Mouse (Mus musculus) forebrain, postnatal 0 days (tissue): Measurements from ENCODE around the gene Lcat. TPM values are rescaled to one million over a fixed set of nuclear protein-coding genes. Genes with fewer than 3 reads are reported as not detected.
"Not testable (repeated sequence)": the region's sequence is repeated elsewhere in the genome, so short reads cannot be mapped to it uniquely, and the experiment has no call there.

Source experiments
- ATAC-seq: fragments of 200-750 bp; cut with Nextera tagmentation; 2 replicates; pipeline ENCODE4 v1.8.0; 2017; ENCODE audit warnings: mild to moderate bottlenecking, moderate library complexity
- DNase-seq: peaks from one replicate; pipeline ENCODE4 v3.0.0-alpha.2; 2015
- H3K27ac ChIP-seq: fragments of 300-500 bp; sonication (generic); 2 replicates; pipeline ENCODE4 v1.5.1; 2014; ENCODE audit warnings: low read depth, mild to moderate bottlenecking, antibody characterized with exemption, low read length, moderate library complexity, mixed read lengths
- H3K27me3 ChIP-seq: fragments of 300-500 bp; sonication (generic); 2 replicates; pipeline ENCODE4 v1.6.1; 2014; ENCODE audit warnings: mild to moderate bottlenecking, low read length, mixed read lengths; ENCODE audit not compliant: insufficient read depth
- H3K36me3 ChIP-seq: fragments of 300-500 bp; sonication (generic); 2 replicates; pipeline ENCODE4 v1.6.1; 2014; ENCODE audit warnings: mild to moderate bottlenecking, moderate library complexity; ENCODE audit not compliant: insufficient read depth
- H3K4me1 ChIP-seq: fragments of 300-500 bp; sonication (generic); 2 replicates; pipeline ENCODE4 v1.6.1; 2014; ENCODE audit warnings: antibody characterized with exemption; ENCODE audit not compliant: insufficient read depth
- H3K4me2 ChIP-seq: fragments of 300-500 bp; sonication (generic); 2 replicates; pipeline ENCODE4 v1.6.1; 2014; ENCODE audit warnings: low read depth, mild to moderate bottlenecking, moderate library complexity
- H3K4me3 ChIP-seq: fragments of 300-500 bp; sonication (generic); 2 replicates; pipeline ENCODE4 v1.5.1; 2014; ENCODE audit warnings: low read depth, low read length, mixed read lengths
- H3K9ac ChIP-seq: fragments of 300-500 bp; sonication (generic); 2 replicates; pipeline ENCODE4 v1.6.1; 2014; ENCODE audit warnings: mild to moderate bottlenecking
- H3K9me3 ChIP-seq: fragments of 300-500 bp; sonication (generic); 2 replicates; pipeline ENCODE4 v1.6.1; 2016; ENCODE audit warnings: low read length
- CTCF ChIP-seq: sonication (generic); IDR thresholded peaks from 2 replicates; pipeline ENCODE4 v1.5.1; 2016; ENCODE audit warnings: antibody characterized with exemption, control low read depth, low read depth
- WGBS: fragments of 180-500 bp; shearing (Covaris S2); extraction: QIAGEN DNeasy Blood & Tissue Kit; methylation state at CpG from one replicate; pipeline ENCODE4 v1.1.7; 2014; 5-methylcytosine and 5-hydroxymethylcytosine counted together
- polyA plus RNA-seq: library from polyadenylated mRNA; unstranded; fragments of >200 nt; fragmentation: Nextera tagmentation; extraction: Ambion mirVana; gene quantifications from 2 replicates; pipeline ENCODE4 v1.2.1, GENCODE M21; 2015
- total RNA-seq: library from RNA; depleted of rRNA; stranded (reverse); fragments of >200 nt; gene quantifications from 2 replicates; pipeline ENCODE4 v1.2.3, GENCODE M21; 2014; rRNA removed

The Lcat gene
- total RNA-seq (6.0 and 7.9 TPM in 2 replicates), polyA plus RNA-seq (3.8 and 5.9 TPM in 2 replicates)

DNA sequence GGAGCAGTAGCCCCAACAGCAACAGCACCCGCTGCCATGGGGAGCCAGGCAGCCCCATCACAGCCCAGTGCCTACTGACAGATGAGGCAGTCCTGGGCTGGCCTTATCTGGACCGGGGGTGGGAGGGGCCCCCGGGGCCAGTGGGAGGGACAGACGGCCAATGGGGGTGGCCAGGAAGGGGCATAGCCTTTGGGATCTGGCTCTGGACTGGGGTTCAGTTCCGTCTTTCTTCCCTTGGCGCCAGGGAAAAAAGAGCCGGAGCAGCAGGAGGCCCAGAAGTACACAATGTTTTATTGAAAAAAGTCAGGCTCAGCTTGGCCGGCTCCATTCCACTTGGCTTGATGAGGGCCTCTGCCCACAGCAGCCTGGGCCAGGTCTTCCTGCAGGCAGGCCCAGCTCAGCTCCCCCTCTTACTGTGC is at the start of gene Lcat:
TSS of gene Lcat (minus strand) at position 62 of the 419 bp plus-strand sequence.
- H3K4me3 ChIP-seq, result no peak within 1 kb of the TSS
- WGBS, result 55% methylated on average over 8 of the region's 8 CpGs
- H3K9me3 ChIP-seq, result no peaks in the 10 kb centered on the region
- 0 out of 2 replicates have a peak, but pooled peaks cover under 1% of the 10 kb centered on the region for H3K4me1 ChIP-seq
- ATAC-seq, result peak; percentile 87
- peak; percentile 41 for DNase-seq
- peak within 1 kb of the TSS; percentile 35; the same call in 1 of the 2 replicates for H3K27ac ChIP-seq
- H3K4me2 ChIP-seq, result no peak within 1 kb of the TSS
- TF ChIP-seq CTCF, result no peak
- no peak within 1 kb of the TSS for H3K9ac ChIP-seq
- H3K36me3 ChIP-seq, result 0 out of 2 replicates have a peak, but pooled peaks cover 5% of the 10 kb centered on the region
- no peaks in the 10 kb centered on the region for H3K27me3 ChIP-seq

DNA sequence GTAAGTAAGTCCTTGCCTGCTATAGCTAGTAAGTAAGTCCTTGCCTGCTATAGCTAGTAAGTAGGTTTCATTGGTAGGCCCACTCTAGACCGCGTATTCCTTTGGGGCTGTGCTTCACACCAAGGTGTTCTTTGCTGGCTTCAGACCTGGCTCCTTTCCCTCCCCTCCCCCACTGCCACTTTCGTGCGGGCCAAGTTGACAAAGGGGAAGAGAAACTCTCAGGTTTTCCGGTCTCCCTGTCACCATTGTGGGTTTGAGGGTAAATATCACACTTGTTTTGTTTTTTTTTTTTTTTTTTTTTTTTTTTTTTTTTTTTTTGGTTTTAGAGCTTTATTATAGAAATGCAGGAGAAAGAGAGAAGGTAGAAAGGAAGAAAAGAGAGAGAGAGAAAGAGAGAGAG is 49.3 kb upstream of the Lcat start:
- TF ChIP-seq CTCF, result no peak
- no peak for ATAC-seq
- H3K4me3 ChIP-seq, result no peak overlapping the region
- no peaks in the 10 kb centered on the region for H3K36me3 ChIP-seq
- DNase-seq, result no peak
- H3K4me1 ChIP-seq, result no peaks in the 10 kb centered on the region
- no peak overlapping the region for H3K9ac ChIP-seq
- no peaks in the 10 kb centered on the region for H3K9me3 ChIP-seq
- WGBS, result 64% methylated on average over 5 of the region's 5 CpGs
- H3K4me2 ChIP-seq, result no peak overlapping the region
- H3K27ac ChIP-seq, result no peak overlapping the region
- H3K27me3 ChIP-seq, result no peaks in the 10 kb centered on the region

DNA sequence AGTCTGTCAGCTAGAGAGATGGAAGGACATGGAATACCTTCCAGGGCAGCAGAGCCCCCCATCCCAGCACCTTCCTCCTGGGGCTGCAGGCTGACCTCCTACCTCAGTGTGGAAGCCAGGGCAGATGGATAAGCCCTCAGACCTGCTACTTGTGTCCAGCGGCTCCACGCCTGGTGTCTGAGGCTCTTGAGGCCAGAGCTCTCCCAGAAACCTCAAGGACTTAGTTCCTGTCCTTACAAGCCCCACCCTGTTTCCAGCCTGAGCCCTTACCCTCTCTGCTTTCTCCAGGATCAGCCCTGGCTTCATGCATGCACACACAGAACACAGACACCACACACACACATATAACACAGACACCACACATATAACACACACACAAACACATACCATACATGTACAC is 48.4 kb upstream of the Lcat start:
- DNase-seq (no peak), ATAC-seq (no peak)
- no peak overlapping the region for H3K27ac ChIP-seq
- TF ChIP-seq CTCF, result no peak
- H3K4me1 ChIP-seq, result no peaks in the 10 kb centered on the region
- H3K9ac ChIP-seq, result no peak overlapping the region
- 92% methylated on average over 2 of the region's 2 CpGs for WGBS
- H3K4me3 ChIP-seq, result no peak overlapping the region
- no peaks in the 10 kb centered on the region for H3K36me3 ChIP-seq
- no peaks in the 10 kb centered on the region for H3K27me3 ChIP-seq
- H3K4me2 ChIP-seq, result no peak overlapping the region
- H3K9me3 ChIP-seq, result no peaks in the 10 kb centered on the region

DNA sequence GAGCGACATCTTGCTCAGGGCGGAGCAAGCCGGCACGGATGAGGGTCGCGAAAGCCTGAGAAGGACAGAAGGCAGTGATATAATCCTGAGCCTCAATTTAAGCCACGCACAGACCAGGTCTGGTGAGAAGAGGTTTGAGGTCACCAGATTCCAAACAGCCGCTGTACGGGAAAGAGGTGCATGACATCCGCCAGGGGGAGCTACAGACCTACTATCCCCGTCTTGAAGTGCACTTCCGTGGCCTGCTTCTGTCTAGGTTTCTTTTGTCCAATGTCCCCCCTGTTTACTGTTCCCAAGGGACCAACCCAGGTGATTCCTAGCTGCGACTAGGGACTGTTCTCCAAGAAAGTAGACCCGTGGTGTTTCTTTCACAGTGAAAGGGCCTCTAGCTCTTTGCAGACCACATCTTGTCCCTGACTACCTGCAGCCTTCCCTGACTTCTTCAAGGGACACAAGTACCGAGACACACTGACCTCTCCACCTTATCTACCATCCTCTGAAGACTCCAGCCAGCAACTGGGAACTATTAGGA is 47.7 kb upstream of the Lcat start, which contains the start of gene Dus2:
TSS of gene Dus2 (plus strand) at position 482 of the 532 bp plus-strand sequence.
- WGBS, result 12% methylated on average over 15 of the region's 15 CpGs
- no peak within 1 kb of the TSS for H3K4me2 ChIP-seq
- peak; percentile 81 for TF ChIP-seq CTCF
- H3K9ac ChIP-seq, result no peak within 1 kb of the TSS
- no peaks in the 10 kb centered on the region for H3K9me3 ChIP-seq
- H3K27ac ChIP-seq, result no peak within 1 kb of the TSS
- ATAC-seq, result peak; percentile 65; the same call in 1 of the 2 replicates
- DNase-seq, result peak; percentile 78
- H3K36me3 ChIP-seq, result no peaks in the 10 kb centered on the region
- no peaks in the 10 kb centered on the region for H3K4me1 ChIP-seq
- H3K27me3 ChIP-seq, result no peaks in the 10 kb centered on the region
- no peak within 1 kb of the TSS for H3K4me3 ChIP-seq

DNA sequence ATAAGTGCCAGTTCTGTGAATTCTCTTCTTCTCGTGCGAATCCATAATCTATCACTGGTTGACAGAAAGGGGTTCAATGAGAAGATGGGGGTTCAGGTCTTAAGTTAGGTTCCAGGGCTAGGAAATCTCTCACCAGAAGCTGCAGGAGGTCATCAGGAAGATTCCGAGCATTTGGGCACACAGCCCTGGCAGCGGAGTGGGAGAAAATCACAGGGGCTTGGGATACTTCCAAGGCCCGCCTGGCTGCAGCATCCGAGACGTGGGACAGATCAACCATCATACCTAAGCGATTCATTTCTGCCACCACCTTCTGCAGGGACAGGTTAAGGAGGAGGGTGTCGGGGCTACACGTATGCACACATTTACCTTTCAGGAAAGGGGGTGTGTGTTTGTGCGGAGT is 45.4 kb upstream of the Lcat start:
- TF ChIP-seq CTCF, result no peak
- no peaks in the 10 kb centered on the region for H3K36me3 ChIP-seq
- no peak overlapping the region for H3K9ac ChIP-seq
- no peaks in the 10 kb centered on the region for H3K27me3 ChIP-seq
- no peaks in the 10 kb centered on the region for H3K9me3 ChIP-seq
- H3K27ac ChIP-seq, result no peak overlapping the region
- WGBS, result 82% methylated on average over 11 of the region's 11 CpGs
- no peaks in the 10 kb centered on the region for H3K4me1 ChIP-seq
- ATAC-seq (no peak), DNase-seq (no peak)
- no peak overlapping the region for H3K4me3 ChIP-seq
- no peak overlapping the region for H3K4me2 ChIP-seq

DNA sequence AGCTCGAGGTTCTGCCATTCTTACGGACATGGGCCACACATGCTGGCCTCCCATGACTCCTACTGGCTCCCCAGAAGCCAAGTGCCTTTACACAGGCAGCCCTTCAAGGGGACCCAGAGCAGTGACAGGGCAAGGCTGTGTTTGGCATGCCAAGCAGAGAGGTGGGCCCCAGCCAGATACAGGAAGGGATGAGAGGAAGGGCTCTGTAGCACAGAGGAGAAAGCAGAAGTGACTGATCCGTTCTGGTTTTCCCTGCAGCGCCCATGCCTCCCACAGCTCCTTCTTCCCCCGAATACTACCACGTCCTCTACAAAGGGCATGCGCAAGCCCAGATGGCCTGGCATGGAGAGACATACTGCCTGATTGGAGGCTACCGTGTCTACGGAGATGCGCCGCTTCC is 40.2 kb upstream of the Lcat start:
- not testable (repeated sequence) for H3K27ac ChIP-seq, H3K4me2 ChIP-seq, ATAC-seq, H3K4me3 ChIP-seq, H3K36me3 ChIP-seq, H3K4me1 ChIP-seq, H3K9ac ChIP-seq, DNase-seq, H3K9me3 ChIP-seq, H3K27me3 ChIP-seq
- WGBS, result 84% methylated on average over 11 of the region's 11 CpGs

DNA sequence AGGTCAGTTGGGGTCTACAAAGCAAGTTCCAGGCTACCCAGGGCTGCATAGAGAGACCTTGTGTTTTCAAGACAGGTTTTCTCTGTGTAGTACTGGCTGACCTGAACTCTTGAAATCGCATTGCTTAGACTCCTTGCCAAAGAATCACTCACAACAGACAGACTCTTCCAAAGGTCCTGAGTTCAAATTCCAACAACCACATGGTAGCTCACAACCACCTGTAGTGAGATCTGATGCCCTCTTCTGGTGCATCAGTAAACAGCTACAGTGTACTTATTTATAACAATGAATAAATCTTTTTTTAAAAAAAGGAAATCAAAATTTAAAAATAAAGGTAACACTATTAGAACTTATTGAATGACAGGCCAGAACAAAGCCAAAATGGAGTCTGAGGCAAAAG is 38.0 kb upstream of the Lcat start:
- Histone ChIP-seq H3K4me1 (no peaks in the 10 kb centered on the region), H3K4me2 (no peak overlapping the region), H3K27ac (no peak overlapping the region), H3K4me3 (no peak overlapping the region), H3K9me3 (no peaks in the 10 kb centered on the region), H3K9ac (no peak overlapping the region), H3K36me3 (no peaks in the 10 kb centered on the region), H3K27me3 (no peaks in the 10 kb centered on the region)
- 91% methylated on average over 1 of the region's 1 CpGs for WGBS
- ATAC-seq (no peak), DNase-seq (no peak)
- no peak for TF ChIP-seq CTCF
